In genomic region chr3:134145251-134145650, GRCm38 (mm10) we compare ENCODE assay signal across 12 mouse cellular contexts.
DNase-seq lines count a peak whose midpoint lies in the region; ATAC-seq and TF ChIP-seq lines count a peak whose summit lies in the region.
"Had no signal": no experiment of that assay in that cellular context is flagged by ENCODE, and none has a peak within 500 bp of the region (broad histone marks: within the 10 kb centered on the region; RNA-seq: fewer than 3 reads in every experiment).

No protein-coding gene starts in this region.

- H3K9ac ChIP-seq in forebrain, postnatal 0 days, result no peak overlapping the region
- no peak overlapping the region for H3K9ac ChIP-seq in forebrain, embryonic 12.5 days
- H3K9ac ChIP-seq in kidney, postnatal 0 days (ENCODE audit: low read depth, low read length), result no peak overlapping the region
- no peak overlapping the region for H3K9ac ChIP-seq in midbrain, embryonic 13.5 days (replicated peaks)
- H3K9ac ChIP-seq: limb, embryonic 15.5 days; midbrain, embryonic 12.5 days had no signal

- WGBS in forebrain, postnatal 0 days, result 50% methylated on average over 7 of the region's 7 CpGs
- 47% methylated on average over 7 of the region's 7 CpGs for WGBS in forebrain, embryonic 12.5 days
- WGBS in kidney, postnatal 0 days, result 8% methylated on average over 7 of the region's 7 CpGs
- WGBS in midbrain, embryonic 13.5 days, result 45% methylated on average over 7 of the region's 7 CpGs

- intact Hi-C loops in gastrocnemius, postnatal 36 days (cut with DNase I), result no loop called here

- no peak for ATAC-seq in forebrain, postnatal 0 days
- ATAC-seq in forebrain, embryonic 12.5 days (ENCODE audit: low FRiP score), result no peak
- no peak for ATAC-seq in kidney, postnatal 0 days (replicated peaks; ENCODE audit: low FRiP score, low read depth)
- no peak for ATAC-seq in midbrain, embryonic 13.5 days

- H3K4me2 ChIP-seq in forebrain, postnatal 0 days (ENCODE audit: low read depth), result peak overlapping the region; percentile 15; the same call in 1 of the 2 replicates
- H3K4me2 ChIP-seq in forebrain, embryonic 12.5 days, result no peak overlapping the region; the same call in 1 of the 2 replicates
- peak overlapping the region; percentile 35 for H3K4me2 ChIP-seq in kidney, postnatal 0 days (ENCODE audit: low read length)
- H3K4me2 ChIP-seq in midbrain, embryonic 13.5 days (replicated peaks), result peak overlapping the region; percentile 5; the same call in 1 of the 2 replicates
- H3K4me2 ChIP-seq: limb, embryonic 15.5 days; midbrain, embryonic 12.5 days had no signal

- TF ChIP-seq CTCF in forebrain, postnatal 0 days (IDR thresholded peaks at IDR 0.05; ENCODE audit: low read depth), result no peak
- no peak for TF ChIP-seq CTCF in kidney, postnatal 0 days (IDR thresholded peaks at IDR 0.05; ENCODE audit: low read depth)

- DNase-seq in forebrain, postnatal 0 days, result peak; percentile 6
- DNase-seq in kidney, postnatal 0 days (ENCODE audit: low spot score), result peak; percentile 31
- DNase-seq in kidney, postnatal 36 days, result no peak
- no peak for DNase-seq in ovary, postnatal 10 days (ENCODE audit: low spot score)
- no peak for DNase-seq in gastrocnemius, postnatal 36 days
- DNase-seq: cerebellum, adult 18-20 months; right cerebral cortex, postnatal 25 days had no signal

- H3K4me3 ChIP-seq in forebrain, postnatal 0 days (ENCODE audit: low read depth, low read length), result no peak overlapping the region
- no peak overlapping the region for H3K4me3 ChIP-seq in forebrain, embryonic 12.5 days (replicated peaks)
- 0 out of 2 replicates have a peak overlapping the region, but pooled peaks have one; percentile 5 for H3K4me3 ChIP-seq in kidney, postnatal 0 days (replicated peaks; ENCODE audit: low read depth, low read length)
- peak overlapping the region; percentile 21; the same call in 1 of the 2 replicates for H3K4me3 ChIP-seq in brown adipose tissue, adult 24 weeks (ENCODE audit: insufficient read depth, low read depth, low read length)
- H3K4me3 ChIP-seq in midbrain, embryonic 13.5 days (replicated peaks), result no peak overlapping the region
- H3K4me3 ChIP-seq: limb, embryonic 15.5 days; midbrain, embryonic 12.5 days had no signal

- no peak overlapping the region for H3K27ac ChIP-seq in forebrain, postnatal 0 days (ENCODE audit: low read depth, low read length)
- H3K27ac ChIP-seq in forebrain, embryonic 12.5 days, result no peak overlapping the region
- no peak overlapping the region for H3K27ac ChIP-seq in kidney, postnatal 0 days
- H3K27ac ChIP-seq in brown adipose tissue, adult 24 weeks (replicated peaks; ENCODE audit: low read depth, low read length), result no peak overlapping the region
- H3K27ac ChIP-seq in midbrain, embryonic 13.5 days, result peak overlapping the region; percentile 59
- H3K27ac ChIP-seq: limb, embryonic 15.5 days had no signal

- 0 out of 2 replicates have a peak, but pooled peaks cover 7% of the 10 kb centered on the region for H3K4me1 ChIP-seq in forebrain, postnatal 0 days (ENCODE audit: insufficient read depth)
- peaks cover 19% of the 10 kb centered on the region for H3K4me1 ChIP-seq in forebrain, embryonic 12.5 days
- H3K4me1 ChIP-seq in kidney, postnatal 0 days (replicated peaks; ENCODE audit: insufficient read depth, low read length), result no peaks in the 10 kb centered on the region
- no peaks in the 10 kb centered on the region for H3K4me1 ChIP-seq in brown adipose tissue, adult 24 weeks (ENCODE audit: control insufficient read depth, insufficient read depth, insufficient read length, low read length)
- H3K4me1 ChIP-seq in midbrain, embryonic 13.5 days (replicated peaks), result peaks cover 22% of the 10 kb centered on the region

- H3K36me3 ChIP-seq in forebrain, postnatal 0 days (ENCODE audit: insufficient read depth), result no peaks in the 10 kb centered on the region
- no peaks in the 10 kb centered on the region for H3K36me3 ChIP-seq in forebrain, embryonic 12.5 days (replicated peaks)
- H3K36me3 ChIP-seq in kidney, postnatal 0 days (ENCODE audit: insufficient read depth, low read length), result no peaks in the 10 kb centered on the region
- H3K36me3 ChIP-seq in midbrain, embryonic 13.5 days, result no peaks in the 10 kb centered on the region
- H3K36me3 ChIP-seq: limb, embryonic 15.5 days; midbrain, embryonic 12.5 days had no signal

- no peaks in the 10 kb centered on the region for H3K9me3 ChIP-seq in forebrain, postnatal 0 days (ENCODE audit: low read length)
- H3K9me3 ChIP-seq in forebrain, embryonic 12.5 days, result no peaks in the 10 kb centered on the region
- no peaks in the 10 kb centered on the region for H3K9me3 ChIP-seq in kidney, postnatal 0 days (replicated peaks; ENCODE audit: low read length)
- H3K9me3 ChIP-seq in midbrain, embryonic 13.5 days, result no peaks in the 10 kb centered on the region
- H3K9me3 ChIP-seq: limb, embryonic 15.5 days; midbrain, embryonic 12.5 days had no signal

- H3K27me3 ChIP-seq in forebrain, postnatal 0 days (ENCODE audit: insufficient read depth, low read length), result no peaks in the 10 kb centered on the region
- H3K27me3 ChIP-seq in forebrain, embryonic 12.5 days, result no peaks in the 10 kb centered on the region
- no peaks in the 10 kb centered on the region for H3K27me3 ChIP-seq in kidney, postnatal 0 days (ENCODE audit: insufficient read depth, low read length)
- no peaks in the 10 kb centered on the region for H3K27me3 ChIP-seq in midbrain, embryonic 13.5 days
- H3K27me3 ChIP-seq: limb, embryonic 15.5 days; midbrain, embryonic 12.5 days had no signal

Comparison
In these comparisons a context has a peak if more than half of its experiments do, and no peak if none do; other contexts are left out.
1. DNase-seq: peak in forebrain, postnatal 0 days (single experiment) and kidney, postnatal 0 days (single experiment); none in kidney, postnatal 36 days (0 of 2), ovary, postnatal 10 days (single experiment) and gastrocnemius, postnatal 36 days (0 of 2).
2. H3K4me3 ChIP-seq: peak in kidney, postnatal 0 days (single experiment) and brown adipose tissue, adult 24 weeks (single experiment); none in forebrain, postnatal 0 days (single experiment), forebrain, embryonic 12.5 days (single experiment) and midbrain, embryonic 13.5 days (single experiment).